Mouse (Mus musculus) intestine, embryonic 16.5 days (tissue): ENCODE measurements around the gene Hoxb6. TPM values are rescaled to one million over a fixed set of nuclear protein-coding genes. Genes with fewer than 3 reads are reported as not detected.
A peak's percentile ranks its signal among the peaks of the same experiment; 100 is the strongest.

Experiments used
- ATAC-seq: fragments of 200-750 bp; cut with Nextera tagmentation; 2 replicates; pipeline ENCODE4 v1.8.0; 2017; ENCODE audit warnings: moderate TSS enrichment, moderate library complexity
- H3K27ac ChIP-seq: fragments of 300-500 bp; sonication (generic); 2 replicates; pipeline ENCODE4 v1.5.1; 2014; ENCODE audit warnings: mild to moderate bottlenecking, low read length
- H3K27me3 ChIP-seq: fragments of 300-500 bp; sonication (generic); replicated peaks from 2 replicates; pipeline ENCODE4 v1.6.1; 2014; ENCODE audit warnings: low read length, control low read depth, mixed read lengths; ENCODE audit not compliant: control insufficient read depth, insufficient read depth
- H3K36me3 ChIP-seq: fragments of 300-500 bp; sonication (generic); 2 replicates; pipeline ENCODE4 v1.6.1; 2014; ENCODE audit warnings: low read length, control low read depth; ENCODE audit not compliant: control insufficient read depth, insufficient read depth
- H3K4me1 ChIP-seq: fragments of 300-500 bp; sonication (generic); 2 replicates; pipeline ENCODE4 v1.6.1; 2014; ENCODE audit warnings: low read length, control low read depth, mixed read lengths; ENCODE audit not compliant: control insufficient read depth, insufficient read depth
- H3K4me2 ChIP-seq: fragments of 300-500 bp; sonication (generic); 2 replicates; pipeline ENCODE4 v1.6.1; 2014; ENCODE audit warnings: low read depth, low read length, control low read depth
- H3K4me3 ChIP-seq: fragments of 300-500 bp; sonication (generic); 2 replicates; pipeline ENCODE4 v1.5.1; 2014; ENCODE audit warnings: mild to moderate bottlenecking, low read length
- H3K9ac ChIP-seq: fragments of 300-500 bp; sonication (generic); 2 replicates; pipeline ENCODE4 v1.6.1; 2014; ENCODE audit warnings: low read depth, low read length
- H3K9me3 ChIP-seq: fragments of 300-500 bp; sonication (generic); 2 replicates; pipeline ENCODE4 v1.6.1; 2016; ENCODE audit warnings: low read length, control low read depth; ENCODE audit not compliant: control insufficient read depth
- WGBS: fragments of 180-500 bp; shearing (Covaris S2); extraction: QIAGEN DNeasy Blood & Tissue Kit; methylation state at CpG from one replicate; pipeline ENCODE4 v1.1.7; 2014; 5-methylcytosine and 5-hydroxymethylcytosine counted together
- polyA plus RNA-seq: library from polyadenylated mRNA; unstranded; fragments of >200 nt; fragmentation: Nextera tagmentation; extraction: Ambion mirVana; gene quantifications from 2 replicates; pipeline ENCODE4 v1.2.1, GENCODE M21; 2015

Gene Hoxb6
- polyA plus RNA-seq, 1 experiment from 2014 or later = 11.1 TPM

GRCm38 (mm10) chr11:96311097-96311496 lies 18.8 kb downstream of the Hoxb6 start:
- peak overlapping the region; percentile 50 for H3K4me3 ChIP-seq
- H3K27me3 ChIP-seq = no peaks in the 10 kb centered on the region
- no peaks in the 10 kb centered on the region for H3K9me3 ChIP-seq
- peak overlapping the region; percentile 79 for H3K4me2 ChIP-seq
- H3K4me1 ChIP-seq = peaks cover 23% of the 10 kb centered on the region
- peak overlapping the region; percentile 81 for H3K9ac ChIP-seq
- WGBS = 25% methylated on average over 6 of the region's 6 CpGs
- ATAC-seq = no peak
- H3K27ac ChIP-seq = peak overlapping the region; percentile 81
- H3K36me3 ChIP-seq = no peaks in the 10 kb centered on the region

GRCm38 (mm10) chr11:96311520-96312417 lies 19.5 kb downstream of the Hoxb6 start:
- peak overlapping the region; percentile 79 for H3K4me2 ChIP-seq
- no peaks in the 10 kb centered on the region for H3K27me3 ChIP-seq
- peaks cover 25% of the 10 kb centered on the region for H3K4me1 ChIP-seq
- H3K9me3 ChIP-seq = no peaks in the 10 kb centered on the region
- 4% methylated on average over 31 of the region's 31 CpGs for WGBS
- H3K9ac ChIP-seq = peak overlapping the region; percentile 81
- peak; percentile 72 for ATAC-seq
- H3K36me3 ChIP-seq = no peaks in the 10 kb centered on the region
- H3K4me3 ChIP-seq = peak overlapping the region; percentile 50
- H3K27ac ChIP-seq = peak overlapping the region; percentile 81

GRCm38 (mm10) chr11:96313134-96313533 lies 20.9 kb downstream of the Hoxb6 start:
- Histone ChIP-seq H3K9me3 (no peaks in the 10 kb centered on the region), H3K36me3 (no peaks in the 10 kb centered on the region), H3K4me2 (peak overlapping the region; percentile 79), H3K27me3 (no peaks in the 10 kb centered on the region), H3K27ac (peak overlapping the region; percentile 93; the same call in 1 of the 2 replicates), H3K4me3 (0 out of 2 replicates have a peak overlapping the region, but pooled peaks have one; percentile 50), H3K9ac (peak overlapping the region; percentile 81), H3K4me1 (peaks cover 27% of the 10 kb centered on the region)
- 53% methylated on average over 2 of the region's 2 CpGs for WGBS
- ATAC-seq = no peak

GRCm38 (mm10) chr11:96313806-96314428 lies 21.6 kb downstream of the Hoxb6 start:
- peak overlapping the region; percentile 49 for H3K4me3 ChIP-seq
- peak overlapping the region; percentile 79 for H3K4me2 ChIP-seq
- H3K36me3 ChIP-seq = no peaks in the 10 kb centered on the region
- no peaks in the 10 kb centered on the region for H3K27me3 ChIP-seq
- no peak for ATAC-seq
- whole genome bisulfite sequencing = 30% methylated on average over 12 of the region's 12 CpGs
- peaks cover 25% of the 10 kb centered on the region for H3K4me1 ChIP-seq
- H3K27ac ChIP-seq = peak overlapping the region; percentile 93
- no peaks in the 10 kb centered on the region for H3K9me3 ChIP-seq
- H3K9ac ChIP-seq = peak overlapping the region; percentile 78

GRCm38 (mm10) chr11:96314671-96315343 lies 22.5 kb downstream of the Hoxb6 start:
- no peak for ATAC-seq
- no peaks in the 10 kb centered on the region for H3K9me3 ChIP-seq
- peak overlapping the region; percentile 49 for H3K4me3 ChIP-seq
- 14% methylated on average over 34 of the region's 34 CpGs for WGBS
- H3K4me1 ChIP-seq = peaks cover 22% of the 10 kb centered on the region
- peak overlapping the region; percentile 93 for H3K27ac ChIP-seq
- peak overlapping the region; percentile 79 for H3K4me2 ChIP-seq
- no peaks in the 10 kb centered on the region for H3K27me3 ChIP-seq
- H3K36me3 ChIP-seq = no peaks in the 10 kb centered on the region
- H3K9ac ChIP-seq = peak overlapping the region; percentile 78

- no peak for ATAC-seq
- Histone ChIP-seq H3K4me2 (peak overlapping the region; percentile 79), H3K27ac (peak overlapping the region; percentile 93), H3K9ac (peak overlapping the region; percentile 78), H3K4me3 (peak overlapping the region; percentile 49), H3K36me3 (no peaks in the 10 kb centered on the region), H3K27me3 (no peaks in the 10 kb centered on the region), H3K4me1 (peaks cover 19% of the 10 kb centered on the region), H3K9me3 (no peaks in the 10 kb centered on the region)
- WGBS = 20% methylated on average over 5 of the region's 5 CpGs
Observed at GRCm38 (mm10) chr11:96315344-96315681, 23.0 kb downstream of the Hoxb6 start.

- H3K9me3 ChIP-seq = no peaks in the 10 kb centered on the region
- peak overlapping the region; percentile 93; the same call in 1 of the 2 replicates for H3K27ac ChIP-seq
- peak overlapping the region; percentile 69 for H3K4me3 ChIP-seq
- WGBS = 16% methylated on average over 18 of the region's 18 CpGs
- H3K4me1 ChIP-seq = peaks cover 16% of the 10 kb centered on the region; the same call in 1 of the 2 replicates
- H3K36me3 ChIP-seq = no peaks in the 10 kb centered on the region
- no peak for ATAC-seq
- H3K27me3 ChIP-seq = no peaks in the 10 kb centered on the region
- H3K9ac ChIP-seq = peak overlapping the region; percentile 87
- H3K4me2 ChIP-seq = peak overlapping the region; percentile 79
Observed at GRCm38 (mm10) chr11:96316696-96317607, 24.7 kb downstream of the Hoxb6 start.

GRCm38 (mm10) chr11:96317608-96318367 lies 25.5 kb downstream of the Hoxb6 start, which contains the start of gene Hoxb4:
Hoxb4 (plus strand) TSS chr11:96318267.
- WGBS = 11% methylated on average over 28 of the region's 28 CpGs
- Histone ChIP-seq H3K4me1 (peaks cover 16% of the 10 kb centered on the region; the same call in 1 of the 2 replicates), H3K9ac (peak within 1 kb of the TSS; percentile 87), H3K4me2 (peak within 1 kb of the TSS; percentile 79), H3K36me3 (no peaks in the 10 kb centered on the region), H3K4me3 (peak within 1 kb of the TSS; percentile 69), H3K27me3 (no peaks in the 10 kb centered on the region), H3K27ac (peak within 1 kb of the TSS; percentile 97), H3K9me3 (no peaks in the 10 kb centered on the region)
- ATAC-seq = peak; percentile 15
